Mouse (Mus musculus): ENCODE measurements around the gene Sh3glb2.

GRCm38 (mm10) chr2:30356266-30356665 is 2.9 kb downstream of the Sh3glb2 start:
- TF ChIP-seq POLR2A (IDR thresholded peaks at IDR 0.05; ENCODE audit: low read depth, low read length) = no peak
- no peak for TF ChIP-seq CTCF (IDR thresholded peaks at IDR 0.05; ENCODE audit: borderline replicate concordance, insufficient read depth, low read length)

Data from embryonic fibroblast, embryonic 13.5 days (primary cell).